Mouse (Mus musculus) bone marrow, adult 2 months (tissue): ENCODE results near the gene Cnst.

Experiments used
- CTCF ChIP-seq: fragments of 200-500 bp; IDR thresholded peaks from 2 replicates; pipeline ENCODE4 v1.5.1; 2011; ENCODE audit warnings: low read length, control low read depth; ENCODE audit not compliant: control insufficient read depth, insufficient read depth
- POLR2A ChIP-seq: fragments of 200-500 bp; IDR thresholded peaks from 2 replicates; pipeline ENCODE4 v1.6.1; 2011; ENCODE audit warnings: low read depth, mild to moderate bottlenecking, control low read depth, low read length, borderline replicate concordance; ENCODE audit not compliant: control insufficient read depth

DNA sequence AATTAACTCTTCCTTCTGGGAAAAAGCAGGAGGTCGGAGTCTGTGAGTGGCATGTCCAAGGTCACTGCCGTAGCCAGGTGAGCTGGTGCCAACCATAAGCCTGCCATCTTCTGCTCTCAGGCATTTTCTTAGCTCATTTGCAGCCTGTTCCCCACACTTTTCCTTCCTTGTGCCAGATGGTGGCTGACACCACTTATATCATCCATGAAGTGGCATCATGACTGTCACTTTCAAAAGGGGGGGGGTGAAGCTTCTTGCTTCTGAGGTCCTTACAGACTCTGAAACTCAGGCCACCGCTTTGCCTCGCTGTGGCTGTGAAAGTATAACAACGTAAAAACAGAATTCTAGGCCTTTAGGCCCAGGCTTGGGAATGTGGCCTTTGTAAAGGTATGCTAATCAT, 105.1 kb downstream of the Cnst start:
- TF ChIP-seq CTCF (no peak), POLR2A (no peak)
